Mouse (Mus musculus): ENCODE measurements around the gene Ipcef1. TPM values are rescaled to one million over a fixed set of nuclear protein-coding genes. Genes with fewer than 3 reads are reported as not detected.
A peak's percentile ranks its signal among the peaks of the same experiment; 100 is the strongest.

Gene Ipcef1
- total RNA-seq, 2 experiments from 2014 or later: 9.5 to 12.1 TPM

GRCm38 (mm10) chr10:6977843-6978242 is 74.4 kb downstream of the Ipcef1 start:
- DNase-seq (ENCODE audit: low spot score in 2 of 2): no peak

- DNase-seq (ENCODE audit: low spot score in 2 of 2): no peak
Measured at GRCm38 (mm10) chr10:6968334-6968733, 83.9 kb downstream of the Ipcef1 start.

GRCm38 (mm10) chr10:6967588-6968242 is 84.6 kb downstream of the Ipcef1 start:
- DNase-seq (ENCODE audit: low spot score in 2 of 2): no peak

GRCm38 (mm10) chr10:6958791-6959190 is 93.5 kb downstream of the Ipcef1 start:
- no peak for DNase-seq (ENCODE audit: low spot score in 2 of 2)

GRCm38 (mm10) chr10:6956357-6956756 is 95.9 kb downstream of the Ipcef1 start:
- DNase-seq (ENCODE audit: low spot score in 2 of 2): no peak

GRCm38 (mm10) chr10:6954533-6954932 is 97.7 kb downstream of the Ipcef1 start:
- DNase-seq (ENCODE audit: low spot score in 2 of 2): no peak

GRCm38 (mm10) chr10:6953115-6953514 is 99.2 kb downstream of the Ipcef1 start:
- no peak for DNase-seq (ENCODE audit: low spot score in 2 of 2)

GRCm38 (mm10) chr10:6936671-6937425 is 115.4 kb downstream of the Ipcef1 start:
- no peak for DNase-seq (ENCODE audit: low spot score in 2 of 2)

GRCm38 (mm10) chr10:6934776-6935175 is 117.5 kb downstream of the Ipcef1 start:
- no peak for DNase-seq (ENCODE audit: low spot score in 2 of 2)

GRCm38 (mm10) chr10:6930889-6931288 is 121.4 kb downstream of the Ipcef1 start:
- no peak for DNase-seq (ENCODE audit: low spot score in 2 of 2)

GRCm38 (mm10) chr10:6930398-6930797 is 121.9 kb downstream of the Ipcef1 start:
- no peak for DNase-seq (ENCODE audit: low spot score in 2 of 2)

GRCm38 (mm10) chr10:6928905-6929304 is 123.4 kb downstream of the Ipcef1 start:
- DNase-seq (ENCODE audit: low spot score in 2 of 2): no peak

GRCm38 (mm10) chr10:6927600-6928223 is 124.6 kb downstream of the Ipcef1 start:
- DNase-seq (ENCODE audit: low spot score in 2 of 2): no peak

GRCm38 (mm10) chr10:6926724-6927123 is 125.6 kb downstream of the Ipcef1 start:
- no peak for DNase-seq (ENCODE audit: low spot score in 2 of 2)

GRCm38 (mm10) chr10:6916545-6917257 is 135.6 kb downstream of the Ipcef1 start:
- DNase-seq (ENCODE audit: low spot score in 2 of 2): peak; percentile 16 to 49

- no peak for DNase-seq (ENCODE audit: low spot score in 2 of 2)
Measured at GRCm38 (mm10) chr10:6915991-6916390, 136.3 kb downstream of the Ipcef1 start.

- no peak for DNase-seq (ENCODE audit: low spot score in 2 of 2)
Measured at GRCm38 (mm10) chr10:6909763-6910162, 142.5 kb downstream of the Ipcef1 start.

GRCm38 (mm10) chr10:6901819-6902393 is 150.4 kb downstream of the Ipcef1 start:
- DNase-seq (ENCODE audit: low spot score in 2 of 2): no peak

- DNase-seq (ENCODE audit: low spot score in 2 of 2): no peak
Measured at GRCm38 (mm10) chr10:6900126-6900525, 152.2 kb downstream of the Ipcef1 start.

GRCm38 (mm10) chr10:6896659-6897303 is 155.5 kb downstream of the Ipcef1 start:
- DNase-seq (ENCODE audit: low spot score in 2 of 2): no peak

GRCm38 (mm10) chr10:6895796-6896195 is 156.5 kb downstream of the Ipcef1 start:
- DNase-seq (ENCODE audit: low spot score in 2 of 2): no peak
